Mouse (Mus musculus) liver, embryonic 14.5 days (tissue): ENCODE measurements around the gene Gse1.

Source experiments
- CTCF ChIP-seq: IDR thresholded peaks from 2 replicates; pipeline ENCODE4 v1.5.1; 2016; ENCODE audit warnings: antibody characterized with exemption, low read depth, control low read depth
- EP300 ChIP-seq: IDR thresholded peaks from 2 replicates; pipeline ENCODE4 v1.6.1; 2016; ENCODE audit warnings: antibody characterized with exemption, low read depth

DNA sequence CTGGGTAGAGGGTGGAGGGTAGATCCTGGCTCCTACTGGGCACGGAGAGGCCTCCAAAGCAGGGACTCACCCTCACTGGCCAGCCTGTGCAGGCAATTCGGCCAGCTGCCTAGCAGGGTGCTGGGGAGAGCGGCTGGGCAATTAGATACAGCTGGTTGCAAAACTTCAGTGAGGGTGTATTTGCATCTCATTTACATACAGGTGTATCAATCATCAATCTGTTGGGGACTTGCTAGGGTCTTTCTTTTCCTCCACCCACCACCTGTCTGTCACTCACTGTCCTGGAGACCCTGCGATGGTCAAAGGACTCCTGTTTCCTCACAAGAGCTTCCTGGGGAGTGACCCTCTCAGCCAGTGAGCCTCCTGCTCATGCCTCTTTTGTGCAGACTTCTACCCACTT is 148.0 kb downstream of the Gse1 start:
- TF ChIP-seq CTCF: no peak
- TF ChIP-seq EP300: no peak
